Mouse (Mus musculus) liver, adult 2 months (tissue): ENCODE data around the gene Cul7.

Experiments used
- CTCF ChIP-seq: fragments of 200-500 bp; IDR thresholded peaks from 2 replicates; pipeline ENCODE4 v1.5.1; 2011; ENCODE audit warnings: low read depth, low read length, control low read depth
- POLR2A ChIP-seq: fragments of 200-500 bp; IDR thresholded peaks from 2 replicates; pipeline ENCODE4 v1.6.1; 2011; ENCODE audit warnings: low read length, control low read depth; ENCODE audit not compliant: insufficient read depth; ENCODE audit errors: extremely low read depth

DNA sequence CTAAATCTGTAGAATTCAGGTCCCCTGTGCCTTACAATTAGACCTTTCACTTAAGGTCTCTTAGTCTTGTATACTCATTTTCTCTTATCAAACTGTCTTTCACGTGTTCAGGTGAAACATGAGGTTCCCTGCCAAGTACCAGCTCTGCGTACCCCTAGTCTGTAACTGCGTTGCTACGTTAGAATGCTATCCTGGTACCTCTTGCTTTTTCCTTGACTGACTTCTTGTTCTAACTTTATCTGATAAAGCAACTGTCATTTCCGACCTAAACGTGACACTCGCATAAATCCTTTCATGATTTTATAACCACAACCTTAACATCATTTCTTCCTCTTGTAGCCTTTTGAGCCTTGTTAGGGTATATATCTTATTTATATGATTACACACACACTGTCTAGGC, 62.3 kb downstream of the Cul7 start:
- no peak for TF ChIP-seq POLR2A
- no peak for TF ChIP-seq CTCF
